Mouse (Mus musculus): ENCODE data around the gene Olfr1394. TPM values are rescaled to one million over a fixed set of nuclear protein-coding genes. Genes with fewer than 3 reads are reported as not detected.
"Not testable (repeated sequence)": the region's sequence is repeated elsewhere in the genome, so short reads cannot be mapped to it uniquely, and the experiment has no call there.

Olfr1394 gene
- total RNA-seq, 1 experiment = not detected

GRCm38 (mm10) chr11:49189737-49190136 is 35.6 kb downstream of the Olfr1394 start:
- Histone ChIP-seq H3K4me1 (ENCODE audit: control insufficient read depth in 2 of 2, insufficient read depth in 2 of 2, low read length in 2 of 2, poor library complexity in 1 of 2) (no peaks in the 10 kb centered on the region), H3K9me3 (ENCODE audit: control insufficient read depth, insufficient read depth, low read depth, low read length) (no peaks in the 10 kb centered on the region), H3K9ac (ENCODE audit: insufficient read depth, low read depth, low read length, poor library complexity, severe bottlenecking) (no peak overlapping the region), H3K36me3 (ENCODE audit: control insufficient read depth, insufficient read depth, low read length, poor library complexity, severe bottlenecking) (no peaks in the 10 kb centered on the region), H3K27ac (ENCODE audit: insufficient read depth, low read depth, low read length, poor library complexity, severe bottlenecking) (no peak overlapping the region), H3K4me3 (ENCODE audit: insufficient read depth in 1 of 2, low read depth in 1 of 2, low read length in 2 of 2, poor library complexity in 1 of 2, severe bottlenecking in 1 of 2) (no peak overlapping the region)
- TF ChIP-seq ZNF384 (IDR thresholded peaks at IDR 0.05; ENCODE audit: low read depth, low read length) (no peak), HCFC1 (IDR thresholded peaks at IDR 0.05; ENCODE audit: borderline replicate concordance, insufficient read depth, low read length) (no peak), CHD2 (IDR thresholded peaks at IDR 0.05; ENCODE audit: low read depth, low read length) (no peak), ZC3H11A (IDR thresholded peaks at IDR 0.05; ENCODE audit: borderline replicate concordance, low read depth, low read length) (0 out of 2 replicates have a peak, but pooled peaks have one; percentile 32), MAFK (IDR thresholded peaks at IDR 0.05; ENCODE audit: insufficient read depth, low read depth, low read length) (no peak)
- DNase-seq (ENCODE audit: low read depth, low spot score) = no peak
- in situ Hi-C loops (cut with MboI; ENCODE audit: low sequenced_read_pairs in 2 of 2, unreplicated experiment in 2 of 2) = loop anchor here in 1 of 2 experiments (5.0 kb wide), 1 partner anchor 78 kb away; no protein-coding TSS in a partner anchor

GRCm38 (mm10) chr11:49191083-49191482 is 36.9 kb downstream of the Olfr1394 start:
- no peak for TF ChIP-seq MAFK (IDR thresholded peaks at IDR 0.05; ENCODE audit: insufficient read depth, low read depth, low read length)
- TF ChIP-seq HCFC1 (IDR thresholded peaks at IDR 0.05; ENCODE audit: borderline replicate concordance, insufficient read depth, low read length) = no peak
- no peak for TF ChIP-seq CHD2 (IDR thresholded peaks at IDR 0.05; ENCODE audit: low read depth, low read length)
- no peak for TF ChIP-seq ZC3H11A (IDR thresholded peaks at IDR 0.05; ENCODE audit: borderline replicate concordance, low read depth, low read length)
- no peak for TF ChIP-seq ZNF384 (IDR thresholded peaks at IDR 0.05; ENCODE audit: low read depth, low read length)
- H3K27ac ChIP-seq (ENCODE audit: insufficient read depth, low read depth, low read length, poor library complexity, severe bottlenecking) = no peak overlapping the region
- no peaks in the 10 kb centered on the region for H3K4me1 ChIP-seq (ENCODE audit: control insufficient read depth in 2 of 2, insufficient read depth in 2 of 2, low read length in 2 of 2, poor library complexity in 1 of 2)
- no peaks in the 10 kb centered on the region for H3K9me3 ChIP-seq (ENCODE audit: control insufficient read depth, insufficient read depth, low read depth, low read length)
- in situ Hi-C loops (cut with MboI; ENCODE audit: low sequenced_read_pairs in 2 of 2, unreplicated experiment in 2 of 2) = no loop called here
- H3K4me3 ChIP-seq (ENCODE audit: insufficient read depth in 1 of 2, low read depth in 1 of 2, low read length in 2 of 2, poor library complexity in 1 of 2, severe bottlenecking in 1 of 2) = no peak overlapping the region
- H3K9ac ChIP-seq (ENCODE audit: insufficient read depth, low read depth, low read length, poor library complexity, severe bottlenecking) = no peak overlapping the region
- DNase-seq (ENCODE audit: low read depth, low spot score) = no peak
- H3K36me3 ChIP-seq (ENCODE audit: control insufficient read depth, insufficient read depth, low read length, poor library complexity, severe bottlenecking) = no peaks in the 10 kb centered on the region

GRCm38 (mm10) chr11:49194771-49195170 is 40.6 kb downstream of the Olfr1394 start:
- DNase-seq (ENCODE audit: low read depth, low spot score); in situ Hi-C loops (cut with MboI; ENCODE audit: low sequenced_read_pairs in 2 of 2, unreplicated experiment in 2 of 2); H3K4me1 ChIP-seq (ENCODE audit: control insufficient read depth in 2 of 2, insufficient read depth in 2 of 2, low read length in 2 of 2, poor library complexity in 1 of 2); H3K9ac ChIP-seq (ENCODE audit: insufficient read depth, low read depth, low read length, poor library complexity, severe bottlenecking); H3K9me3 ChIP-seq (ENCODE audit: control insufficient read depth, insufficient read depth, low read depth, low read length); H3K27ac ChIP-seq (ENCODE audit: insufficient read depth, low read depth, low read length, poor library complexity, severe bottlenecking); H3K36me3 ChIP-seq (ENCODE audit: control insufficient read depth, insufficient read depth, low read length, poor library complexity, severe bottlenecking); H3K4me3 ChIP-seq (ENCODE audit: insufficient read depth in 1 of 2, low read depth in 1 of 2, low read length in 2 of 2, poor library complexity in 1 of 2, severe bottlenecking in 1 of 2): not testable (repeated sequence)

GRCm38 (mm10) chr11:49195819-49196322 is 41.7 kb downstream of the Olfr1394 start:
- DNase-seq (ENCODE audit: low read depth, low spot score) = no peak
- TF ChIP-seq ZC3H11A (IDR thresholded peaks at IDR 0.05; ENCODE audit: borderline replicate concordance, low read depth, low read length) (no peak), CHD2 (IDR thresholded peaks at IDR 0.05; ENCODE audit: low read depth, low read length) (no peak)
- no peaks in the 10 kb centered on the region for H3K4me1 ChIP-seq (ENCODE audit: control insufficient read depth in 2 of 2, insufficient read depth in 2 of 2, low read length in 2 of 2, poor library complexity in 1 of 2)
- no peaks in the 10 kb centered on the region for H3K36me3 ChIP-seq (ENCODE audit: control insufficient read depth, insufficient read depth, low read length, poor library complexity, severe bottlenecking)
- H3K4me3 ChIP-seq (ENCODE audit: insufficient read depth in 1 of 2, low read depth in 1 of 2, low read length in 2 of 2, poor library complexity in 1 of 2, severe bottlenecking in 1 of 2) = no peak overlapping the region
- in situ Hi-C loops (cut with MboI; ENCODE audit: low sequenced_read_pairs in 2 of 2, unreplicated experiment in 2 of 2) = no loop called here
- H3K27ac ChIP-seq (ENCODE audit: insufficient read depth, low read depth, low read length, poor library complexity, severe bottlenecking) = no peak overlapping the region
- no peaks in the 10 kb centered on the region; the same call in 1 of the 2 replicates for H3K9me3 ChIP-seq (ENCODE audit: control insufficient read depth, insufficient read depth, low read depth, low read length)
- H3K9ac ChIP-seq (ENCODE audit: insufficient read depth, low read depth, low read length, poor library complexity, severe bottlenecking) = no peak overlapping the region

- no peak for TF ChIP-seq CHD2 (IDR thresholded peaks at IDR 0.05; ENCODE audit: low read depth, low read length)
- TF ChIP-seq MAFK (IDR thresholded peaks at IDR 0.05; ENCODE audit: insufficient read depth, low read depth, low read length) = no peak
- no peak for TF ChIP-seq ZC3H11A (IDR thresholded peaks at IDR 0.05; ENCODE audit: borderline replicate concordance, low read depth, low read length)
- TF ChIP-seq ZNF384 (IDR thresholded peaks at IDR 0.05; ENCODE audit: low read depth, low read length) = no peak
- TF ChIP-seq HCFC1 (IDR thresholded peaks at IDR 0.05; ENCODE audit: borderline replicate concordance, insufficient read depth, low read length) = no peak
- Histone ChIP-seq H3K9me3 (ENCODE audit: control insufficient read depth, insufficient read depth, low read depth, low read length) (no peaks in the 10 kb centered on the region; the same call in 1 of the 2 replicates), H3K27ac (ENCODE audit: insufficient read depth, low read depth, low read length, poor library complexity, severe bottlenecking) (no peak overlapping the region), H3K4me3 (ENCODE audit: insufficient read depth in 1 of 2, low read depth in 1 of 2, low read length in 2 of 2, poor library complexity in 1 of 2, severe bottlenecking in 1 of 2) (no peak overlapping the region), H3K4me1 (ENCODE audit: control insufficient read depth in 2 of 2, insufficient read depth in 2 of 2, low read length in 2 of 2, poor library complexity in 1 of 2) (peaks cover 0 to 3% of the 10 kb centered on the region in 2 experiments; a peak in 2 of 4 replicates), H3K9ac (ENCODE audit: insufficient read depth, low read depth, low read length, poor library complexity, severe bottlenecking) (no peak overlapping the region), H3K36me3 (ENCODE audit: control insufficient read depth, insufficient read depth, low read length, poor library complexity, severe bottlenecking) (no peaks in the 10 kb centered on the region)
- in situ Hi-C loops (cut with MboI; ENCODE audit: low sequenced_read_pairs in 2 of 2, unreplicated experiment in 2 of 2) = no loop called here
- no peak for DNase-seq (ENCODE audit: low read depth, low spot score)
Observed at GRCm38 (mm10) chr11:49200666-49201065, 46.5 kb downstream of the Olfr1394 start.

Data from ES-E14 (cell line).